Mouse (Mus musculus) stomach, postnatal 0 days (tissue): ENCODE results near the gene Fbxo8.

Experiments
- CTCF ChIP-seq: IDR thresholded peaks from 2 replicates; pipeline ENCODE4 v1.5.1; 2016; ENCODE audit warnings: antibody characterized with exemption, low read depth, mild to moderate bottlenecking, moderate library complexity
- EP300 ChIP-seq: optimal IDR thresholded peaks from 2 replicates; pipeline ENCODE3; 2016; ENCODE audit warnings: antibody characterized with exemption

GRCm38 (mm10) chr8:56580918-56581317 is 30.0 kb downstream of the Fbxo8 start:
- no peak for TF ChIP-seq CTCF
- no peak for TF ChIP-seq EP300
